Mouse (Mus musculus): ENCODE measurements at regions not wholly inside any gene's neighbourhood (a gene's known extent, or its start where the extent isn't known, plus 50 kb on each side); places are given as distances from the start of the nearest gene placed in this dataset.
"Not testable (repeated sequence)": the region's sequence is repeated elsewhere in the genome, so short reads cannot be mapped to it uniquely, and the experiment has no call there.

DNA sequence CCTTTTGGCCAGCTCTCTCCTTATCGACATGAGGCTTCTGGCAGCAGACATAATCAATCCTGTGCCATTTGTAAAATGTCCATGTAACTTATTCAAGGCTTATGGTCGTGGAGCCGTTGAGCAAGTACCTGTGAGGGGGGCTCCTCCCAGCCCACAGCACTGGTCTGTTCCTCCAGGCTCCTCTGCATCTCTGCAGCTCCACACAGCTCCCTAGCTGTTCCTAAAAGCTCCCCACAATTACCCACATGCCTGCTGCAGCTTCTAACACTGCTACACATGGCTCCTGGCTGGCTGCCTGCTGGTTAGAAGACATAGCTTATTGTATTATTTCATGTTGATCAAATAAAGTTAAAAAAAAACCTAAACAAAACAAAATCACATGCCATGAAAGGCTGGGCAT is 77.9 kb downstream of the Tcp10c start:
- not testable (repeated sequence) for H3K4me3 ChIP-seq (replicated peaks); ATAC-seq (ENCODE audit: insufficient read depth); H3K36me3 ChIP-seq (replicated peaks); H3K27me3 ChIP-seq; H3K27ac ChIP-seq (replicated peaks); H3K9me3 ChIP-seq (replicated peaks); H3K4me2 ChIP-seq; H3K9ac ChIP-seq; H3K4me1 ChIP-seq (replicated peaks)
- WGBS (ENCODE audit: insufficient replicate concordance) = 47% methylated on average over 3 of the region's 3 CpGs

DNA sequence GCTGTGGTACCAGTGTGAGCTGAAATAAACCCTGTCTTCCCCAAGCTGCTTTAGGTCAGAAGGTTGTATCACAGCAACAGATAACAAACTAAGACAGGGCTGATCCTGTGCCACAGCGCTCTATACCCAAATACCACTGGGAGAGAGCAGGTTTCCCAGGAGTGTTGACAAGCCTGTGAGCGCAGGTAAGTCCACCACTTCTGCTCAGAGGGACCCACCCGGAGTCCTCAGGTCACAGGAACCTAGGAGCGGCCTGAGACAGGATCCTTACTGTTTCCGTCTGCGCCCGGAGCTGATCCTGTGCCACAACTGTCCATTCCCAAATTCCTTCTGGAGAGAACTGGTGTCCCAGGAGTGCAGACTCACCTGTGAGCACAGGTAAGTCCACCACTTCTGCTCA is 79.8 kb downstream of the Tcp10c start:
- ATAC-seq (ENCODE audit: insufficient read depth) = 0 out of 2 replicates have a peak, but pooled peaks have one; percentile 28
- not testable (repeated sequence) for H3K9me3 ChIP-seq (replicated peaks); H3K4me3 ChIP-seq (replicated peaks); H3K36me3 ChIP-seq (replicated peaks); H3K27me3 ChIP-seq; H3K27ac ChIP-seq (replicated peaks); H3K4me2 ChIP-seq; H3K9ac ChIP-seq; H3K4me1 ChIP-seq (replicated peaks)
- 74% methylated on average over 7 of the region's 7 CpGs for WGBS (ENCODE audit: insufficient replicate concordance)

DNA sequence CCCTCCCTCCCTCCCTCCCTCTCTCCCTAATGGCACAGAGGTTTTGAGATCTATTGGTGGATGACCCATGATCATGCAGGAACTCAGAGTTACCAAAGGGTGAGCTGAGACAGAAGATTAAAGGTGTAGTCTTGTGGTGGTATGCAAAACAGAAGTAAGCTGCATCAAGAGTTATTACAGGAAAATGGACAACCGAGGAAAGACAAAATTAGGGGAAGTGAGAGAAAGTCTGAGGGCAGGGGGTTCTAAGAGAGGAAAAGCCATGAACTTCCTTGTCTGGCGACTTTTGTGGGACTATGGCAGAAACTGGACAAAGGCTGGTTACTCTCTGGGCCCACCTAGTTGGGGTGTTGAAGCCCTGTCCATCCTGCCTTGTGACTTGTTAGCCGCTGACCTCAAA is 84.4 kb downstream of the Tcp10c start:
- not testable (repeated sequence) for ATAC-seq (ENCODE audit: insufficient read depth); H3K9me3 ChIP-seq (replicated peaks); H3K9ac ChIP-seq; H3K4me3 ChIP-seq (replicated peaks); H3K4me2 ChIP-seq; H3K4me1 ChIP-seq (replicated peaks); H3K27me3 ChIP-seq; H3K36me3 ChIP-seq (replicated peaks); H3K27ac ChIP-seq (replicated peaks)
- WGBS (ENCODE audit: insufficient replicate concordance) = 55% methylated on average over 3 of the region's 3 CpGs

DNA sequence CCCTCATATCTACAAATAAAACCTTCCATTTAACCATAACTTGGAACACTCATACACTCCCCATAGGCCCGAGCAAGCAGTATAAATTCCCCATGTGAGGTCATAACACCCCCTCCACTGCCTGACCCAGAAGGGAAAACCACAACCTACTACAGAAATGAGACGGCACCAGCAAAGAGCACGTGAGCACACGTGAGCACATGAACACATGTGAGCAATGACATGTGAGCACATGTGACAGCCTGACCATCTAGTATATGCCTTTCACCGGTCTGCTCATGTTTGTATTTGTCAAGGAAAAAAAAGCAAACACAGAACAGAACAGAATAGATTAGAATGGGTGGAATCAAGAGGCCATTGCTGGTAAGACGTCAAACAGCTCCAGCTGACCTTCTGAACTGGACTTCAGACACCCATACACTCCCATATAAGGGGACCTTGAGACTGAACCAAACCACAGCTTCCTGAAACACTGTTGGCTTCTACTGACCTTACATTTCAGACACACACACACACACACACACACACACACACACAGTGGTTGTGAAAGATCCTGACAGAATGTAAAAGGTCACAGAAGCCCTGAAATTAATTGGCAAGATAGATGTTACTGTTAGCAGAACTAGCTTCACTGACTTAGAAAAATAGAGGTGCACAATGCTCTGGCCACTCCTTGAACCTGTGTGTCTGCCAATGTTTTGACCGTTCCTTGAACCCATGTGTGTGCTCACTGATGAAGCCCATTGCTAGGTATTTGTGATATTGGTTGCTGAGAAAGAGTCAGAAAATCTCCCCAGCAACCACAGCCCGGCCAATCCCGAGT is 86.5 kb downstream of the Tcp10c start:
- H3K36me3 ChIP-seq (replicated peaks); H3K4me3 ChIP-seq (replicated peaks); H3K9me3 ChIP-seq (replicated peaks); H3K4me1 ChIP-seq (replicated peaks); ATAC-seq (ENCODE audit: insufficient read depth); H3K4me2 ChIP-seq; H3K27ac ChIP-seq (replicated peaks); H3K9ac ChIP-seq; H3K27me3 ChIP-seq: not testable (repeated sequence)
- 57% methylated on average over 9 of the region's 9 CpGs for WGBS (ENCODE audit: insufficient replicate concordance)

DNA sequence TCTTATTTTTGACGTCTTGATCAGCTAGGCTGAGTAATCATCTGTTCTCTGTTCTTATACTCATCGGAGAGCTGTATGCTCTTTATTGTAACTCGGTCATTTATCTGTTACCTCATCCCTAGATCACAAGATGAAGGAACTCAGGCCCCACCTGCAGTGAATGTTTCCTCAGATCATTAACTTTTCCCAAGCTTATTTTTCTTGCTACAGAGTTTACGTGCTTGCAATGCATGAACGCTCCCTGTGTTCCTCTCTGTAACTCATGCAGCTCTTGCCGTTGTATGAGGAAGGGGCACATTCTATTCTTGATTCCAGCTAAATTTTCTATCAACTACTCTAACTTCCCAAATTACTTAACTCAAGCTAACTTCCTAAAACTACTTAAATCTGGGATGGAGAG is 87.9 kb downstream of the Tcp10c start:
- ATAC-seq (ENCODE audit: insufficient read depth); H3K9me3 ChIP-seq (replicated peaks); H3K4me1 ChIP-seq (replicated peaks); H3K4me2 ChIP-seq; H3K27ac ChIP-seq (replicated peaks); H3K36me3 ChIP-seq (replicated peaks); H3K27me3 ChIP-seq; H3K4me3 ChIP-seq (replicated peaks); H3K9ac ChIP-seq: not testable (repeated sequence)
- 68% methylated on average over 6 of the region's 6 CpGs for WGBS (ENCODE audit: insufficient replicate concordance)

DNA sequence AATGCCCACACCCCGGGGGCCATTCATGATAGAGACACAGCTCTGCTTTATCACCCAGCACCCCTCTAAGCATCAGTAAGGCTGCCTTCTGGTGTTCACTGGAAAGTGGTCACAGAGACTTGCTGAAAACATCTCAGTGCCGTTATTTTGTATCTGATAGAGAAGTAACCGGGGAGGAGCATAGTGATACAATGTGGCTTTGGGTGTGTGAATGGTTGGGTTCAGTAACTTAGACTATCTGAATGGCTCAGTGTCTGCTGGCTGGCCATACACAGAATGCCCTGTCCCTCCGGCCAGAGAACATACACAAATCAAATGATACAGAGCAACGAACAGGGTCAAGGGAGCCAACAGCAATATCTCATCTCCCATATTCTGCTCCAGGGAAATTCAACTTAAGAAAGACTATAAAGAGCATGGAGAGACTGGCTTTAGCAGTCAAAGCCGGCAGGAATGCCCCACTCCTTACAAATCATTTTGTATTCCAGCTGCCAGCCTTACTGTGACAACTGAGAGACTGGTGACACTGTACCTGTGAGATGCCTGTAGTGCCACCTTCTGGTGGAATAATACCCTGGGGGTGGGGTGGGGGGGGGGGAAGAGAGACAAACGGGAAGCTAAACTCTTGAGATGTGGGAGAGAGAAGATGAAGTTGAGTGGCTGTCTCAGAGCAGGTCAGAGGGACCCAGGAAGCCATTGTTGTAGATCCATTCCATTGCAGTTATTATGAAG is 102.7 kb downstream of the Tcp10c start:
- H3K27ac ChIP-seq (replicated peaks); H3K9ac ChIP-seq; H3K9me3 ChIP-seq (replicated peaks); ATAC-seq (ENCODE audit: insufficient read depth); H3K4me2 ChIP-seq; H3K4me3 ChIP-seq (replicated peaks); H3K36me3 ChIP-seq (replicated peaks); H3K27me3 ChIP-seq; H3K4me1 ChIP-seq (replicated peaks): not testable (repeated sequence)
- 54% methylated on average over 7 of the region's 7 CpGs for WGBS (ENCODE audit: insufficient replicate concordance)

DNA sequence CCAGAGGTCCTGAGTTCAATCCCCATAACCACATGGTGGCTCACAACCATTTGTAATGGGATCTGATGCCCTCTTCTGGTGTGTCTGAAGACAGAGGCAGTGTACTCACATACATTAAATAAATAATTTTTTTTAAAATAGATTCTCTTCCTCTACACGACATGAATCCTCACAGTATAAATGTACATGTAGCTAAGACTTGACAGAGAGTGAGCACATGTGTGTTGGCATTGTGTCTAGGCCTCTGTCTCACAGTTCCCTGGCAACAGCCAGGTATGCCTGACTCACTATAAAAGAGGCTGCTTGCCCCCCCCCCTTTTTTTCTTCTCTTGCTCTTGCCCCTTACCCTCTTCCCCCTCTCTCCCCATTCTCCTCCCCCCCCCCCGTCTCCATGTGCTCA is 103.6 kb downstream of the Tcp10c start:
- H3K36me3 ChIP-seq (replicated peaks); H3K27ac ChIP-seq (replicated peaks); H3K4me3 ChIP-seq (replicated peaks); H3K9me3 ChIP-seq (replicated peaks); ATAC-seq (ENCODE audit: insufficient read depth); H3K4me1 ChIP-seq (replicated peaks); H3K4me2 ChIP-seq; H3K27me3 ChIP-seq; H3K9ac ChIP-seq: not testable (repeated sequence)
- 65% methylated on average over 2 of the region's 2 CpGs for WGBS (ENCODE audit: insufficient replicate concordance)

DNA sequence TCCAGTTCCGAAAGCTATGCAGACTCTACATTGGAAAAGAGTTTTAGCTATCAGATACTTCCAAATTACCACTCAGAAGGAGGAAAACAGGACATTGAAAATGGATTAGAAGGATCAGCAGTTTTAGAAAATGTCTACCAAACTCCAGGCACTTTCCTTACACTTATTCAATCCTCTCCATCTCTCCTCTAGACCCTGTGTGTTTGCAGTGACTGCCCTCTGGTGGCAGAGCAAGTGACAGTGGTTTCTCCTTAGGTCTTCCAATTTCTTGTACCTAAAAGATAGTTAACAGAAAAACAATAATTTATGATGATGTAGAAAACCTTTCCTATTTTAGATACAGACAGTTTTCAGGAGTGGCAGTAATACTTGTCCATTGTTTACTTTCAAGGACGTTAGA is 104.4 kb downstream of the Tcp10c start:
- H3K36me3 ChIP-seq (replicated peaks); H3K9me3 ChIP-seq (replicated peaks); H3K4me3 ChIP-seq (replicated peaks); ATAC-seq (ENCODE audit: insufficient read depth); H3K4me1 ChIP-seq (replicated peaks); H3K4me2 ChIP-seq; H3K9ac ChIP-seq; H3K27ac ChIP-seq (replicated peaks); H3K27me3 ChIP-seq: not testable (repeated sequence)
- WGBS (ENCODE audit: insufficient replicate concordance) = no CpG with 5 or more reads among the region's 2 CpGs

DNA sequence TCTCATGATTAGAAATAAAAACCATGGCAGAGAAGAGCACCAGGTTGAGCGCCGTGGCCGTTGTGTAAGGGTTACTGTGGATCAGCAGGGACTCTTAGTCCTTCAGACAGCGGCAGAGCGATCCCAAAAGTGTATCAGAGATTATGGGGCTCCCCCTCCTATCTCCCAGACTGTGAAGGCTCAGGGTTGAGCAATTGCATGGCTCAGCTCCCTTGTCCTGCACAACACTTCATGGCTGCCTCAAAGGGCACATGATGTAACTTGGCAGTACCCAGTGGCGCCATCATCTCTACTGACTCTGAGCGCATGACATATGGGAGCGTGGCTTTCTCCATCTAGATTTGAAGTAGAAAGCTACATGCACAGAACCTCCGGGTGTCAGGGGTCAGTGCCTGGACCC is 108.3 kb downstream of the Tcp10c start:
- H3K4me2 ChIP-seq; H3K4me1 ChIP-seq (replicated peaks); H3K36me3 ChIP-seq (replicated peaks); H3K27me3 ChIP-seq; H3K4me3 ChIP-seq (replicated peaks); H3K9ac ChIP-seq; ATAC-seq (ENCODE audit: insufficient read depth); H3K9me3 ChIP-seq (replicated peaks); H3K27ac ChIP-seq (replicated peaks): not testable (repeated sequence)
- 67% methylated on average over 2 of the region's 9 CpGs for WGBS (ENCODE audit: insufficient replicate concordance)

DNA sequence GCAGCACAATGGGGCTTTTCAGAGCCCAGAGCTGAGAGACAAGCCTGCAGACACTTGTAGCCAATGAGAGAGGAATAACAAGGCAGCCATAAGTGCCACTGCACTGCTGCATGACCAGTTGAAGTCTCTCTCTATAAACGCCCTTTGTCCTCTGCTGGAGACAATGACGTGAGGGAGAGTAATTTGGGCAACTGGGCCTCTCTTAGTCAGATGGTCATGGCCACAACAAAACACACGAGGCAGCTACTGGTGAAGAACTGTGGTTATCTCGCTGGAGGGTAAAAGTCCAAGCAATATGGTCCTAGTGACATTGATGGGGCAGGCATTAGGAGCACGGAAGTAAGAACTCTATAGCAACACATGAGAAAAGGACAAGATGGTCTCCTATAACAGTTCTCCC is 111.5 kb downstream of the Tcp10c start:
- H3K4me3 ChIP-seq (replicated peaks); H3K4me2 ChIP-seq; H3K27me3 ChIP-seq; H3K9ac ChIP-seq; H3K27ac ChIP-seq (replicated peaks); ATAC-seq (ENCODE audit: insufficient read depth); H3K36me3 ChIP-seq (replicated peaks); H3K4me1 ChIP-seq (replicated peaks); H3K9me3 ChIP-seq (replicated peaks): not testable (repeated sequence)
- WGBS (ENCODE audit: insufficient replicate concordance) = 29% methylated on average over 5 of the region's 5 CpGs

DNA sequence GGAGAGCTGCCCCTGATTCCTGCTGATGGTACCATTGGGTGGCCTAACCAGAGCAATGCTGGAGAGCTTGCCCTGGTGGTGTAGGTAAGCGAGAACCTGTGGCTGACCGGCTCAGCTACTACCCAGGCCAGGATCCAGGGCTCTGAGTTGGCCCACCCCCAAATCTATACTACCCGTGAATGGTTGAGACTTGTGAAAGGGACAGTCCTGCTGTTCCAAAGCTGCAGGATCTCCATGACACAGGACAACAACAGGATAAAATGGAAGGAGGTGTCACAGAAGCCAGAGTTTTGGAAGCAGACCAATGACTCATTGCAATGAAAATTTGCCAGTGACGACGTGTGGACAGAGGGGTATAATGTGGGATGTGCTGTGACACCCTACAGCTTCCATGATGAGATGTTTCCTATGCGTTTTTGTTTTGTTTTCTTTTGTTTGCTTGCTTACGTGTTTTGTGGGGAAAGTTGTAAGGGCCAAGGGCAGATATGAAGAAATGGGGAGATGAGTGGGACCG is 115.6 kb downstream of the Tcp10c start:
- not testable (repeated sequence) for H3K4me1 ChIP-seq (replicated peaks); H3K27ac ChIP-seq (replicated peaks); H3K9ac ChIP-seq; ATAC-seq (ENCODE audit: insufficient read depth); H3K36me3 ChIP-seq (replicated peaks); H3K9me3 ChIP-seq (replicated peaks); H3K4me3 ChIP-seq (replicated peaks); H3K4me2 ChIP-seq; H3K27me3 ChIP-seq
- WGBS (ENCODE audit: insufficient replicate concordance) = 61% methylated on average over 8 of the region's 8 CpGs

All from liver, embryonic 15.5 days (tissue).